Mouse (Mus musculus): ENCODE results near the gene Nek11.
"Not testable (repeated sequence)": the region's sequence is repeated elsewhere in the genome, so short reads cannot be mapped to it uniquely, and the experiment has no call there.

The Nek11 gene

DNA sequence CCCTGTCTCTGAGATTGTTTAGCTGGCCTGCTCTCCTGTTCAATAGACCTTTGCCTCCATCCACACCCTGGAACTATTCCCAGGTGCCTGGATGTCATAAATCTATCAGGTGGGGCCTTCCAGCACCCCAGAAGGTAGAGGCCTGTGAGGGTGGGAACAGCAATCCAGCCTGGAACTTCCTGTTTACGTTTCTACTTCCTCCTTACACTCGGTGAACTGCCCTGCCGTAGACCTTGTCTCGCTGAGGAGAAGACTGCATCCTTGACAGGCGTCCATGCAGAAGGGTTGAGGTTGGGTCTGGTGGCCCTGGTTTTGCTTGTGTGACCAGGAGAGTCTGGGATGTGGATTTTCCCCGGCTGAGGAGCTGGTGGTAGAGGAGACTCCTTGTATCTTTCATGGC lies 256.1 kb downstream of the Nek11 start:
- DNase-seq (ENCODE audit: low spot score in 2 of 2), result no peak

DNA sequence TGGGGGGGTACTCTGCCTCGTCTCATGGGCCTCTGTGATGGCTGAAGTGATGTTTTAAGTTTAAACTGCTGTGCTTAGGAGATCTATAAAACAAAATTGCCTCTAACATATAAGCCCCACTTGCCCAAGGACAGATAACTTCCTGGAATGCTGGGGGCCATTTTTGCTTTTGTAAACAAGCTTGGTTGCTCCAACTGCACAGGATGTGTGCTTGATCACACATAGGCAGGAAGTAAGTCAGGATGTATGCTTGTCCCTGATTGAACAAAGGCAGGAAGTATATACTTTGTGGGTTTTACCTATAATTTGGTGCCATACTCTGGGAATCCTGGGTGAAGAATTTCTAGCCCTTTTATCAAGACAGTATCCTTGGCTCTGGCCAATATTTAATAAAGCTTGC lies 258.9 kb downstream of the Nek11 start:
- DNase-seq (ENCODE audit: low spot score in 2 of 2), result no peak

DNA sequence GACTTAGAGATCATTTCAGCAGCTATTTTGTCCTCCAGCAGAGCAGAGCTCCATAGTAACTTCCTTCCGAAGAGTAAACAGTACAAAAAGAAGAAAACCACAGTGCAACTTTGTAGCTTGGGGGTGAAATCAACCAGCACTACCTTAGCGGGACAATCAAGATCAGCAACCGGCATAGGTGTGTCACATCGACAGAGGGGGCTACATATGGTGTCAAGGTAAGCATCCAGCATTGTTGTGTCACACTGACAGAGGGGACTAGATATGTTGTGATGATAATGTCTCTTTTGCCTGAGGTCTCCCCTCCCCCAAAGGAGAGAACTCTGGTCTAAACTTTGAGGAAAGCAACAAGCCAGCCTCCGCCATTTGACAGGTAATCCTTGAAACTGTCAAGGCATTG lies 260.8 kb downstream of the Nek11 start:
- DNase-seq (ENCODE audit: low spot score in 2 of 2), result no peak

DNA sequence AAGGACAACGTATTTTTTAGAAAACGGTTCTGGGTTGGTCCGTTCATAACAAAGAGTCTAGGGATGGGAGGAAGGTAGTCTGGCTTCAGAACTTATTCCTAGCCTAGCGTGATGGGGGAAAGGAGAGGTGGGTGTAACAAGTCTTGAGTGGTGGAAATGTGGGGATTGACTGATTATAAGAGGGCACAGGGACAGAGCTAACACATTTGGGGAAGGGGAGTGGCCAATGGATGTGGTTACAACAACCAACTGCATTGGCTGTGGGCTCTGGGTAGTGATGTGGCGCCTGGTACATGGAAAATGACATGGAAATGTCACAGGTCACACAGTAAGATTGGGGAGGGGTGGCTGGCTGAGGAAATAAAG lies 263.3 kb downstream of the Nek11 start:
- no peak for DNase-seq (ENCODE audit: low spot score in 2 of 2)

DNA sequence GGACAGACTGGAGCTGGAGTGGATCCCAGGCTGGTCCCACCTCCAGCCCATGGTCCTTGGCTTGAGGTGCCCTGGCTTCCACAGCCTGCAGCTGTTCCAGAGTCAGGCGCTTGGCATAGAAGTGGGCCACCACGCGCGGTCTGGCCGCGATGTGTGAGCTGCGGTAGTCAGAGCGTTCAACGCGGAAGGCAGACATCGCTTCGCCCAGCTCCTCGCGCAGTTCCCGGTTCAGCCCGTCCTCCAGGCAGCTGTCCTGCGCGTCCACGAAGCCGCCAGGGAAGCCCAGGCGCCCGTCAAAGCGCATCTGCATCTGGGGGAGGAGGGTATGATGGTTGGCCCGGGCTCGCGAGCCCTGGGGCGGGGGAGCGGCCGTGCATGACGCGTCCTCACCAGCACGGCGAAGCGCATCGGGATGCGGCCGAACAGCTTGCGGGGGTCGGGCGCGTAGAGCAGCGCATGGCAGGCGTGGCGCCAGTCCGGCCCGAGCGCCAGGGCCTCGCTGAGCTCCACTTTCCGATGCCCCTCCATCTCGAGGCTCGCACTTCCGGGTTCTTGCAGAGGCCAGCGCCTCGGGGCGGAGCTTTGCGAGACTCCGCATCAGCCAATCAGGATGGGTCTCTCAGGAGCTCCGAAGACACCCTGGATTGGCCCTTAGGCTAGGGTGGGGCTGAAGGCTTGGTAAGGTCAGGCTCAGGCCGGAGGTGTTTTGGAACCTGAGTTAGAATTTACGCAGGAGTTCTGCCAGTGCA lies 263.9 kb downstream of the Nek11 start, which contains the start of gene Nudt16:
TSS of gene Nudt16 (minus strand) at position 572 of the 749 bp plus-strand sequence.
- peak; percentile 81 to 90 for DNase-seq (ENCODE audit: low spot score in 2 of 2)

DNA sequence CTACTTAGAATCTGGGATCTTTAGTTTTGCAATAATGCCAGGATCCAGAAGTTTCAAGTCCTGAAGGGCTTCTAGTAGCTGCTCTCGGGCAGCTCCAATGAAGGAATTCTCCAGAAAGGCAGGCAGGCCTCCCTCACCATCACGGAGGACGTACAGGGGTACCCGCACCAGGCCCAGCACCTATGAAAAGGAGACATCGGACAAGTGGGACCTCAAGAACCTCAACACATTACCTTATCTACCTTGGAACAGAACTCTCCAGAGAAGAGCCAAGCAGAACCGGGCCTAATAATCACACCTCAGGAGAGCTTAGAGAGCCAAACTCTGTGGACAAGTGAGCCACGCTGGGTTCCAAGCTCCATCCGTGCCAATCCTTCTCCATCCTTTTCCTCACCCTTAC lies 265.0 kb downstream of the Nek11 start:
- no peak for DNase-seq (ENCODE audit: low spot score in 2 of 2)

DNA sequence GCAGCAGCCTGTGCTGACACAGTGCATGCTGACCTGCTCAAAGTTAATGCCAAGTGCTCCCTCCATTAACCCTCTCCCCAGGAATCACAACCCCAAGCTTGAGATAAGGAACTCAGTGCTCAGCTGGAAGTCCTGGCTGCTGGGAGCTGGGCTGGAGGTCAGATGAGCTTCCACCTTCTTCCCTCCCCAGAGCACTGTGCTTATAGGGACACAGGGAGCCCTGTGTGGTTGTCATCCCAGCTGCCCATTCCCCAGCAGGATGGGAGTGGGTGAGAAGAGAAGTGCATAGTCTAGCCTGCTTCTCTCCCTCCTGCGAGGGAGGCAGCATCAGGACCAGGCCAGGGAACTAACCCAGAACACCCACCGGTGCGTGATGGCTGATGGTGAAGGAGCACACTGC lies 270.1 kb downstream of the Nek11 start:
- DNase-seq (ENCODE audit: low spot score in 2 of 2), result not testable (repeated sequence)

All from left cerebral cortex, adult 9 months (tissue).